Mouse (Mus musculus) neural tube, embryonic 15.5 days (tissue): ENCODE data around the gene Rhbdd2. TPM values are rescaled to one million over a fixed set of nuclear protein-coding genes. Genes with fewer than 3 reads are reported as not detected.
A peak's percentile ranks its signal among the peaks of the same experiment; 100 is the strongest.
"Not testable (repeated sequence)": the region's sequence is repeated elsewhere in the genome, so short reads cannot be mapped to it uniquely, and the experiment has no call there.

Experiments
- ATAC-seq: fragments of 200-750 bp; cut with Nextera tagmentation; 2 replicates; pipeline ENCODE4 v1.8.0; 2017; ENCODE audit warnings: mild to moderate bottlenecking, moderate TSS enrichment, moderate library complexity; ENCODE audit not compliant: low FRiP score
- H3K27ac ChIP-seq: fragments of 300-500 bp; sonication (generic); replicated peaks from 2 replicates; pipeline ENCODE4 v1.5.1; 2015; ENCODE audit warnings: mild to moderate bottlenecking, inconsistent platforms
- H3K27me3 ChIP-seq: fragments of 300-500 bp; sonication (generic); replicated peaks from 2 replicates; pipeline ENCODE4 v1.6.1; 2015; ENCODE audit warnings: inconsistent platforms
- H3K36me3 ChIP-seq: fragments of 300-500 bp; sonication (generic); 2 replicates; pipeline ENCODE4 v1.6.1; 2015; ENCODE audit warnings: inconsistent platforms
- H3K4me1 ChIP-seq: fragments of 300-500 bp; sonication (generic); 2 replicates; pipeline ENCODE4 v1.6.1; 2015; ENCODE audit warnings: inconsistent platforms
- H3K4me2 ChIP-seq: fragments of 300-500 bp; sonication (generic); 2 replicates; pipeline ENCODE4 v1.6.1; 2015; ENCODE audit warnings: inconsistent platforms, mild to moderate bottlenecking, moderate library complexity
- H3K4me3 ChIP-seq: fragments of 300-500 bp; sonication (generic); replicated peaks from 2 replicates; pipeline ENCODE4 v1.5.1; 2015; ENCODE audit warnings: mild to moderate bottlenecking, inconsistent platforms
- H3K9ac ChIP-seq: fragments of 300-500 bp; sonication (generic); replicated peaks from 2 replicates; pipeline ENCODE4 v1.6.1; 2015; ENCODE audit warnings: mild to moderate bottlenecking, inconsistent platforms
- H3K9me3 ChIP-seq: fragments of 300-500 bp; sonication (generic); replicated peaks from 2 replicates; pipeline ENCODE4 v1.6.1; 2016; ENCODE audit warnings: inconsistent platforms
- WGBS: fragments of 180-500 bp; shearing (Covaris S2); methylation state at CpG from one replicate; pipeline ENCODE4 v1.1.7; 2015; ENCODE audit warnings: mixed read lengths; 5-methylcytosine and 5-hydroxymethylcytosine counted together
- polyA plus RNA-seq: library from polyadenylated mRNA; unstranded; fragments of >200 nt; fragmentation: Nextera tagmentation; extraction: Ambion mirVana; gene quantifications from 2 replicates; pipeline ENCODE4 v1.2.1, GENCODE M21; 2015

Rhbdd2 gene
- 91.1 and 94.6 TPM in 2 replicates for polyA plus RNA-seq

DNA sequence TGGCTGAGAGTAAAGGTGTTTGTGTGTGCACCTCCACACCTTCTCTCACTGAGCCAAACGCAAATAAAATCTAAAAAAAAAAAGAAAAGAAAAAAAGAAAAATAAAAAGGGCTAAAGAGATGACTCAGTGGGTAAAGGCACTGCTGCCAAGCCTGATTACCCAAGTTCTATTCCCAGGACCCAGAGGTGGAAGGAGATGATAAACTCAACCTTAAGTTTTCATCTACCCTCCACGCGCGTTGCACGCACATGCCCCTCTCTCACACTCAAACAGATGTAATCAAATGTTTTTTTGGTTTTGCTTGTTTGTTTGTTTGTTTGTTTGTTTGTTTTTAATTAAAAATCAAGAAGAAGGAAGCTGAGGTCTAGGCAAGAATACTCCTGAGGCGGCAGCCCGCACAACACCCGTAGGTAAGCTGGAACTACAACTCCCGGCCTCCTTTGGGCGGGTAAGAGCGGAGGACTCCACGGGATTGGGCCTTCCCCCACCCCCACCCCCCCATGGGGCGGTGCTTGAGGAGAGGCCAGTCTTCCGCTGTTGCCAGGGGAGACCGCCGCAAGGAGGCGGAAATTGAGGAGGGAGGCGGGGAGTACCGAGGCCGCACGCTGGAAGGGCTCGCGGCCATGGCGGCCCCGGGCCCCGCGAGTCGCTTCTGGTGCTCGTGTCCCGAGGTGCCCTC, at the start of gene Rhbdd2:
Gene Rhbdd2 (plus strand): TSS at position 502 of the 680 bp plus-strand sequence.
- H3K27me3 ChIP-seq = no peaks in the 10 kb centered on the region
- peak within 1 kb of the TSS; percentile 85 for H3K4me3 ChIP-seq
- ATAC-seq = peak; percentile 98
- H3K27ac ChIP-seq = peak within 1 kb of the TSS; percentile 96
- peaks cover 19% of the 10 kb centered on the region for H3K4me1 ChIP-seq
- WGBS = 14% methylated on average over 29 of the region's 30 CpGs
- peaks cover 19% of the 10 kb centered on the region for H3K36me3 ChIP-seq
- H3K9me3 ChIP-seq = no peaks in the 10 kb centered on the region
- peak within 1 kb of the TSS; percentile 86 for H3K9ac ChIP-seq
- peak within 1 kb of the TSS; percentile 64 for H3K4me2 ChIP-seq

DNA sequence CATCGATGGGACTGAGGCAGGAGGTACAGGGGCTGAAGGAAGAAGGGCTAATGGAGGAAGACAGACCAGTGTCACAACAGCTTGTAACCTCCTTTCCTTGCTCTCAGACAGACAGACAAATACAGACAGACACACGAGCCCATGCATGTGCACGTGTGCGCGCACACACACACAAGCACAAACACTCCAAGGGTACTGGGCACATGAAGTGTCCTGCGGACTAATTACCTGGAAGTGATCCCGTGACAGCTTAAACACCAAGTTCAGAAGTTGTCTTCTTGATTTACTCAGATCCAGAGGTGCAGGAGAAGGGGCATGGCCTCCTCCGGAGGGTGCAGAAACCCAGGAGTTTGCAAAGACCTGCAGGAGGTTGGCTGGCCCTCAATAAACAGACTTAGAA, 46.7 kb upstream of the Rhbdd2 start:
- no peak overlapping the region for H3K9ac ChIP-seq
- H3K4me1 ChIP-seq = no peaks in the 10 kb centered on the region
- H3K27me3 ChIP-seq = no peaks in the 10 kb centered on the region
- H3K4me2 ChIP-seq = no peak overlapping the region
- no peaks in the 10 kb centered on the region for H3K36me3 ChIP-seq
- no peaks in the 10 kb centered on the region for H3K9me3 ChIP-seq
- no peak for ATAC-seq
- WGBS = 93% methylated on average over 8 of the region's 8 CpGs
- no peak overlapping the region for H3K27ac ChIP-seq
- no peak overlapping the region for H3K4me3 ChIP-seq

DNA sequence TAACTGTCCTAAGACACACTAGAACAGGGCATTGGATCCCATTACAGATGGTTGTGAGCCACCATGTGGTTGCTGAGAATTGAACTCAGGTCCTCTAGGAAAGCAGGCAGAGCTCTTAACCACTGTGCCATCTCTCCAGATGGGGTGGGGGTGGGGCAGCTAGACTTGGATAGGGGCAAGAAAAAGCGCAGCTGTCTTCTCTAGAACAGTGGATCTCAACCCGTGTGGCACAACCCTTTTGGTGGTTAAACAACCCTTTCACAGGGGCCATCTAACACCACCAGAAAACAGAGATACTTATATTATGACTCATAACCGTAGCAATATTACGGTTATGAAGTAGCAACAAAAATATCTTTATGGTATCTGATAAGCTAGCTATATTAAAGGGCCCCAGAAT, 44.7 kb upstream of the Rhbdd2 start:
- WGBS = 90% methylated on average over 4 of the region's 4 CpGs
- ATAC-seq = no peak

DNA sequence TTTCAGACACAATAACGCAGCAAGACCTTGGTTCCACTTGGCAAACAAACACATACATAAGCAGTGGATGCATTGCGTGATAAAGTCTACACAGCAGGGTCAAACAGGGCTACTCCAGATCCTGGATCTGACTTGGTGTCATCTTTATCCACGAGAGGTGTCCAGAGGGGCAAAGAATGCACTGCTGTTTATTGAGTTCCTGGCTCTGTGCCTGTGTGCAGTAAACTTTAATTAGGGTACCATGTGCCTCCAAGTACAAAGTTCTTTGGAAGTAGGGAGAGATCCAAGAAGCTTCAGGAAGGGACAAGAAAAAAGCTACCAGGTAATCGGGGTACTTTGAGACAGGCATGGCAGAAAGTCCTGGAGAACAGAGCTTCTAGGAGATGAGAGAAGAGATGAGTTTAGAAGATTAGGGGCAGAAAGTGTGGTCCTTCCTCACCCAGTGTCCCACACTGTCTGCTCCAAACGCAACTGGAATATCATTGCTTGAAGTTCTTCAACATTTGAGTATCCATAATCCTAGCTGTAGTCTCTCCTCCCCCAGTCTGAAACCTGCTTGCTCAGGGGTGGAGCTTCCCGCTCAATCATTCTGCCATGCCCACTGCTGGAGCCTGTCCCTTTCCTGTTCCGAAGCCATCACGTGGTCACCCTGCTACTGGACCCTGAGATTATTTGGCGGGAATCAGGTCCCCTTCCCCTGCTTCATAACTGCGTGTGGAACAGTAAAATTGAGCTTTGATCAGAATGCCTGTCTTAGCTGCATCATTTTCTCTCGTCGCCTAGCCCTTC, 42.2 kb upstream of the Rhbdd2 start:
- Histone ChIP-seq H3K27me3 (no peaks in the 10 kb centered on the region), H3K36me3 (no peaks in the 10 kb centered on the region), H3K27ac (no peak overlapping the region), H3K4me2 (no peak overlapping the region), H3K4me1 (no peaks in the 10 kb centered on the region), H3K9me3 (0 out of 2 replicates have a peak, but pooled peaks cover 8% of the 10 kb centered on the region), H3K9ac (no peak overlapping the region), H3K4me3 (no peak overlapping the region)
- 84% methylated on average over 12 of the region's 12 CpGs for WGBS
- no peak for ATAC-seq

More for the DNA sequence above, 44.7 kb upstream of the Rhbdd2 start:
- Histone ChIP-seq H3K4me3 (no peak overlapping the region), H3K36me3 (no peaks in the 10 kb centered on the region), H3K27ac (no peak overlapping the region), H3K9ac (no peak overlapping the region), H3K27me3 (no peaks in the 10 kb centered on the region), H3K4me2 (no peak overlapping the region), H3K9me3 (0 out of 2 replicates have a peak, but pooled peaks cover 8% of the 10 kb centered on the region), H3K4me1 (no peaks in the 10 kb centered on the region)

DNA sequence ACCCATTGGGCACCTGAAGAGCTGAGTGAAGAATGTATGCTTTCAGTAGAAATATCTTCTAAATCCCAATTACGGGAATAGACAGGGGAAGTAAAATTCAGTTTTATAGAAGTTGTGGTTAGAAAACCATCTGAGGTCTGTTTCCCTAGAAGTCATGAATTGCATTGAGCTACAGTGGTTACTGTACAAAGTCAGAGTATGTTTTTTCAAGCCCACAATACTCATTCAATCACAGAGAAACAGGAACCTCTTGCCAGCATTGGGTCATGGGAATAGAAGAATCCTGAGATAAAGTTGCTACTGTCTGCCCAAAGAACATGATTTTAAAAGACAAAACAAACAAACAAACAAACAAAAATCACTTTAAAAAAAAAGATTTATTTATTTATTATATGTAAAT, 27.8 kb upstream of the Rhbdd2 start:
- not testable (repeated sequence) for H3K9ac ChIP-seq, H3K27ac ChIP-seq, H3K27me3 ChIP-seq, H3K4me2 ChIP-seq, H3K4me1 ChIP-seq, H3K4me3 ChIP-seq, H3K9me3 ChIP-seq, H3K36me3 ChIP-seq, ATAC-seq
- no CpG with 5 or more reads among the region's 1 CpGs for WGBS

DNA sequence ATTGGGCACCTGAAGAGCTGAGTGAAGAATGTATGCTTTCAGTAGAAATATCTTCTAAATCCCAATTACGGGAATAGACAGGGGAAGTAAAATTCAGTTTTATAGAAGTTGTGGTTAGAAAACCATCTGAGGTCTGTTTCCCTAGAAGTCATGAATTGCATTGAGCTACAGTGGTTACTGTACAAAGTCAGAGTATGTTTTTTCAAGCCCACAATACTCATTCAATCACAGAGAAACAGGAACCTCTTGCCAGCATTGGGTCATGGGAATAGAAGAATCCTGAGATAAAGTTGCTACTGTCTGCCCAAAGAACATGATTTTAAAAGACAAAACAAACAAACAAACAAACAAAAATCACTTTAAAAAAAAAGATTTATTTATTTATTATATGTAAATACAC, 25.7 kb upstream of the Rhbdd2 start:
- not testable (repeated sequence) for H3K4me1 ChIP-seq, H3K4me2 ChIP-seq, H3K27me3 ChIP-seq, H3K27ac ChIP-seq, H3K9ac ChIP-seq, ATAC-seq, H3K4me3 ChIP-seq, H3K36me3 ChIP-seq, H3K9me3 ChIP-seq
- WGBS = no CpG with 5 or more reads among the region's 1 CpGs

DNA sequence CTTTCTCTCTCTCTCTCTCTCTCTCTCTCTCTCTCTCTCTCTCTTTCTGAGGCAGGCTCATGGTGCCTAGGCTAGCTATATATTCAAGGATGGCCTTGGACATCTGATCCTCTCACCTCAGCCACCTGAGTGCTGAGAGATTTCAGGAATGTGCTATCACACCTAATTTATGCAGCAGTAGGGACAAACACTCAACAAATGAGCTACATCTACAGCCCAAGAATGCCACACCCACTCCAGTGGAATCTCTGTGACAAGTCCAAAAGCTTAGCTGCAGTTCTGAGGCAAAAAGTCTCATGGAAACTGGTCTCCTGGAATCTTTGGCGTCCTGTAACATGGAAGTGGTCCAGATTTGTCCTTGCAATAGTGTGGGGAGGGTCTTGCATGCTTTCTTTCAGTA, 24.8 kb upstream of the Rhbdd2 start:
- H3K9me3 ChIP-seq = peaks cover 5% of the 10 kb centered on the region
- 59% methylated on average over 1 of the region's 1 CpGs for WGBS
- H3K36me3 ChIP-seq = no peaks in the 10 kb centered on the region
- no peak for ATAC-seq
- no peak overlapping the region for H3K9ac ChIP-seq
- H3K27me3 ChIP-seq = no peaks in the 10 kb centered on the region
- H3K4me3 ChIP-seq = no peak overlapping the region
- no peaks in the 10 kb centered on the region for H3K4me1 ChIP-seq
- no peak overlapping the region for H3K27ac ChIP-seq
- no peak overlapping the region for H3K4me2 ChIP-seq

DNA sequence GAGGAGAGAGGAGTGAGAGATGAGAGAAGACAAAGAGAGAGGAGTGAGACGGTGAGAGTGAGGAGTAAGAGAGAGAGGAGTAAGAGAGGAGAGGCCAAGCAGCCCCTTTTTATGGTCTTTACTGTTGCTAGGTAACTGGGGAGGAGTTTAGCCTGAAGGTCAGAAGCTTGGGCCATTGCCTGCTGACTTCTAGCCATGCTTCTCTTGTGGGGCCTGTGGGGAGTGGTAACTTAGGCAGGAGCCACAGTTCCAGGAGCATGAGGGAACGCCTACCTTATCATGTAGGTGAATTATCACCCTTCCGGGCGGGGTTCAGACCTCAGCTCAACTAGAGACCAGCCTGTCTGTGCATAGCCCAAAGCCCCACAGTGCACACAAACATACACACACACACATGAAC, 22.6 kb upstream of the Rhbdd2 start:
- H3K4me2 ChIP-seq = no peak overlapping the region

DNA sequence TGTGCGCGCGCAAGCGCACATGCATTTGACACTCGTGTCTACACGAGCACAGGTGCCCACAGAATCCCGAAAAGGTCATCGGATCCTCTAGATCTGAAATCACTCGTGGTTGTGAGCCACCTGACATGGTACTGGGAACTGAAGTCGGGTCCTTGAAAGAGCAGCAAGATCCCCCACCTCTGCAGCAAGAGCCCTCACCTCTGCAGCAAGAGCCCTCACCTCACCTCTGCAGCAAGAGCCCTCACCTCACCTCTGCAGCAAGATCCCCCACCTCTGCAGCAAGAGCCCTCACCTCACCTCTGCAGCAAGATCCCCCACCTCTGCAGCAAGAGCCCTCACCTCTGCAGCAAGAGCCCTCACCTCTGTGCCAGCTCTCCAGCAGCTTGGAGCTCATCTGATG, 12.7 kb upstream of the Rhbdd2 start:
- H3K9me3 ChIP-seq, H3K4me3 ChIP-seq, H3K4me1 ChIP-seq, H3K4me2 ChIP-seq, H3K9ac ChIP-seq, H3K27me3 ChIP-seq, H3K36me3 ChIP-seq, ATAC-seq, H3K27ac ChIP-seq: not testable (repeated sequence)
- 89% methylated on average over 10 of the region's 10 CpGs for WGBS

More for the DNA sequence above, 22.6 kb upstream of the Rhbdd2 start:
- ATAC-seq = no peak
- Histone ChIP-seq H3K9me3 (no peaks in the 10 kb centered on the region), H3K9ac (no peak overlapping the region), H3K36me3 (no peaks in the 10 kb centered on the region), H3K4me1 (no peaks in the 10 kb centered on the region), H3K4me3 (no peak overlapping the region), H3K27me3 (no peaks in the 10 kb centered on the region), H3K27ac (no peak overlapping the region)
- 61% methylated on average over 4 of the region's 4 CpGs for WGBS

DNA sequence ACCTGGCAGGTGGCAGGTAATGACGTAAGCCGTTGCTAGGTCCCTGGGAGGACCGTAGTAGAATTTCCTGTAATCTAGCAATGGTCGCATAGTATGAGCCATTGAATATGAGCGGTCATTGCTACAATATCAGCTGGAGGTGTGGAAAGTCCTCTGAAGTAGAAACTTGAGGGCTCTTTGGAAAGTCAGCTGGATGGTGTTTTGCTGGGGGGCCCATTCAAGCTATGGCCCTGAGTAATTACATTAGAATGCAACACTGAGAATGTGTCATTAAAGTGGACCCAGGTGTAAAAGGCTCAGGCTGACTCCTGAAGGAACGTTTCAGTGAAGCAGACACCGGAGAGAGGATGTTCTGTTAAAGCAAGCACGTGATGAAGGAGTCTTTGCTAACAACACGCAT, 11.9 kb upstream of the Rhbdd2 start:
- WGBS = 88% methylated on average over 9 of the region's 9 CpGs
- Histone ChIP-seq H3K4me2 (no peak overlapping the region), H3K27ac (no peak overlapping the region), H3K9ac (no peak overlapping the region), H3K27me3 (no peaks in the 10 kb centered on the region), H3K4me3 (no peak overlapping the region), H3K4me1 (no peaks in the 10 kb centered on the region), H3K9me3 (no peaks in the 10 kb centered on the region), H3K36me3 (no peaks in the 10 kb centered on the region)
- no peak for ATAC-seq

DNA sequence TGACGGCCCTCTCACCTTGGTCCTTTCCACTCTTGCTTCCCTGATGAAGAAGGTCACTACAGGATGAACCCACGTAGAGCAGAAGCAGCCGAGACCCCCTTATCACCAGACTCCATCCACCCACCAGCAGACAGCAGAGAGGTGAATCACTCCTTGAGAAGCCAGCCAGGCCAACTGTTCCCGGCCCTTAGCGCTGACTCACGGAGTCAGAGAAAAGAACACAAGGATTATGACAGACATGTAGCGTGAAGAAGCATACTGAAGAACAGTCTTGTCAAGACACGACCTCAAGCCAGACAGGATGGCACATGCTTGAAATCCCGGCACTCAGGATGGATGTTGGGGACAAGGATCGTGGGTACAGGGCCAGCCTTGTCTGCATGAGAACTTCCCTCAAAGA, 10.7 kb upstream of the Rhbdd2 start:
- H3K36me3 ChIP-seq = no peaks in the 10 kb centered on the region
- H3K27me3 ChIP-seq = no peaks in the 10 kb centered on the region

DNA sequence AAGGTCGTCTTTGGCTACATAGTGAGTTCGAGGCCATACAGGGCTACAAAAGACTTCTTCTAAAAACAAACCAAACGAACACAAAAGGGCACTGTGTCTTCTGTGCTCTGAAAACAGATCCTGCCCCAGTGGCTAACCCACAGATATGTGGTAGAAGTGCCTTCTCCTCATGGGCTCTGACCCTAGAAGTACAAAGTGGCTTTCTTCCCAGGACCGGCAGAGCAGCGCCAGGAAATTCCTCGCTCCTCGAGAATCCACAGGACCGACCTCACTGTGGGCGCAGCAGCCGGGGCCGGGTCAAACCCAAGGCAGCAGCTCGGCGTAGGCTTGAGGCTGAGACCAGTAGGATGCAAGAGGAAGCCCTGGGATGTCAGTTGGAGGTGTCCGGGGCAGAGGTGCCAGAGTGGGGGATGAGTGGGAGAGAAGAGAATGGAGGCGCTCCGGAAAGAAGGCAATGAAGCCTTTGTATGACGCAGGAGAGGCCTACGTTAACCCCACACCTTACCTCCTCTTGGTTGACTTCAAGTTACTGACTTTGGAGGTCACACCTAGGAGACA, 9.3 kb upstream of the Rhbdd2 start:
- no peak overlapping the region for H3K9ac ChIP-seq
- no peaks in the 10 kb centered on the region for H3K9me3 ChIP-seq
- no peak overlapping the region for H3K4me3 ChIP-seq
- no peak for ATAC-seq
- 87% methylated on average over 18 of the region's 18 CpGs for WGBS
- H3K4me1 ChIP-seq = no peaks in the 10 kb centered on the region
- no peaks in the 10 kb centered on the region for H3K27me3 ChIP-seq
- H3K27ac ChIP-seq = no peak overlapping the region
- H3K36me3 ChIP-seq = no peaks in the 10 kb centered on the region
- H3K4me2 ChIP-seq = no peak overlapping the region

More for the DNA sequence above, 10.7 kb upstream of the Rhbdd2 start:
- Histone ChIP-seq H3K27ac (no peak overlapping the region), H3K4me1 (no peaks in the 10 kb centered on the region), H3K9ac (no peak overlapping the region), H3K9me3 (no peaks in the 10 kb centered on the region), H3K4me3 (no peak overlapping the region), H3K4me2 (no peak overlapping the region)
- 84% methylated on average over 10 of the region's 10 CpGs for WGBS
- no peak for ATAC-seq
